Mouse (Mus musculus): ENCODE measurements at regions not wholly inside any gene's neighbourhood (a gene's known extent, or its start where the extent isn't known, plus 50 kb on each side); places are given as distances from the start of the nearest gene placed in this dataset.

GRCm38 (mm10) chr3:9341657-9342056 is 268.2 kb downstream of the Zfp704 start:
- no peaks in the 10 kb centered on the region for H3K27me3 ChIP-seq (ENCODE audit: control insufficient read depth, insufficient read depth, low read length, poor library complexity, severe bottlenecking)
- no peaks in the 10 kb centered on the region for H3K36me3 ChIP-seq (ENCODE audit: control insufficient read depth, insufficient read depth, low read length, poor library complexity, severe bottlenecking)
- no peak for DNase-seq (ENCODE audit: low read depth, low spot score)

GRCm38 (mm10) chr3:9341244-9341643 is 268.6 kb downstream of the Zfp704 start:
- H3K36me3 ChIP-seq (ENCODE audit: control insufficient read depth, insufficient read depth, low read length, poor library complexity, severe bottlenecking) = no peaks in the 10 kb centered on the region
- no peak for DNase-seq (ENCODE audit: low read depth, low spot score)
- no peaks in the 10 kb centered on the region for H3K27me3 ChIP-seq (ENCODE audit: control insufficient read depth, insufficient read depth, low read length, poor library complexity, severe bottlenecking)

GRCm38 (mm10) chr3:9340788-9341187 is 269.1 kb downstream of the Zfp704 start:
- H3K36me3 ChIP-seq (ENCODE audit: control insufficient read depth, insufficient read depth, low read length, poor library complexity, severe bottlenecking) = no peaks in the 10 kb centered on the region
- no peak for DNase-seq (ENCODE audit: low read depth, low spot score)
- H3K27me3 ChIP-seq (ENCODE audit: control insufficient read depth, insufficient read depth, low read length, poor library complexity, severe bottlenecking) = no peaks in the 10 kb centered on the region

- Histone ChIP-seq H3K36me3 (ENCODE audit: control insufficient read depth, insufficient read depth, low read length, poor library complexity, severe bottlenecking) (no peaks in the 10 kb centered on the region), H3K27me3 (ENCODE audit: control insufficient read depth, insufficient read depth, low read length, poor library complexity, severe bottlenecking) (no peaks in the 10 kb centered on the region)
- DNase-seq (ENCODE audit: low read depth, low spot score) = no peak
Measured at GRCm38 (mm10) chr3:9340344-9340743, 269.5 kb downstream of the Zfp704 start.

GRCm38 (mm10) chr3:9339669-9340068 is 270.2 kb downstream of the Zfp704 start:
- no peaks in the 10 kb centered on the region for H3K27me3 ChIP-seq (ENCODE audit: control insufficient read depth, insufficient read depth, low read length, poor library complexity, severe bottlenecking)
- H3K36me3 ChIP-seq (ENCODE audit: control insufficient read depth, insufficient read depth, low read length, poor library complexity, severe bottlenecking) = no peaks in the 10 kb centered on the region
- DNase-seq (ENCODE audit: low read depth, low spot score) = no peak

- no peaks in the 10 kb centered on the region for H3K36me3 ChIP-seq (ENCODE audit: control insufficient read depth, insufficient read depth, low read length, poor library complexity, severe bottlenecking)
- no peak for DNase-seq (ENCODE audit: low read depth, low spot score)
Measured at GRCm38 (mm10) chr3:9335580-9335979, 274.3 kb downstream of the Zfp704 start.

More at GRCm38 (mm10) chr3:9335580-9335979, 274.3 kb downstream of the Zfp704 start:
- no peaks in the 10 kb centered on the region for H3K27me3 ChIP-seq (ENCODE audit: control insufficient read depth, insufficient read depth, low read length, poor library complexity, severe bottlenecking)

Measured in splenic B cell, adult 2 months (primary cell).